Mouse (Mus musculus) CH12.LX (cell line): Measurements from ENCODE around the gene Gng12.

ENCODE experiments used
- CHD2 ChIP-seq: IDR thresholded peaks from 2 replicates; pipeline ENCODE4 v1.6.1; 2011; ENCODE audit warnings: low read length, improper control_type of control experiment
- CTCF ChIP-seq, 2 experiments: IDR thresholded peaks in 1 of 2; conservative IDR thresholded peaks in 1 of 2; 2 replicates each; pipeline ENCODE4 v1.5.1; 2011 to 2012; ENCODE audit warnings: low read depth in 2 of 2, low read length in 2 of 2, improper control_type of control experiment in 1 of 2, inconsistent platforms in 1 of 2, mild to moderate bottlenecking in 1 of 2, moderate library complexity in 1 of 2
- EP300 ChIP-seq: IDR thresholded peaks from 2 replicates; pipeline ENCODE4 v1.6.1; 2011; ENCODE audit warnings: low read length, improper control_type of control experiment
- JUN ChIP-seq: IDR thresholded peaks from 2 replicates; pipeline ENCODE4 v1.6.1; 2011; ENCODE audit warnings: low read depth, mild to moderate bottlenecking, low read length, improper control_type of control experiment, moderate library complexity; ENCODE audit not compliant: insufficient read depth
- POLR2A ChIP-seq: IDR thresholded peaks from 2 replicates; pipeline ENCODE4 v1.6.1; 2011; ENCODE audit warnings: low read depth, mild to moderate bottlenecking, improper control_type of control experiment, low read length
- POLR2AphosphoS2 ChIP-seq: IDR thresholded peaks from 2 replicates; pipeline ENCODE4 v1.6.1; 2011; ENCODE audit warnings: low read depth, low read length, improper control_type of control experiment

GRCm38 (mm10) chr6:67035388-67036299, 139.4 kb downstream of the Gng12 start:
- TF ChIP-seq JUN, result no peak
- TF ChIP-seq CTCF (conservative IDR thresholded peaks at IDR 0.05 in 1 of 2, IDR thresholded peaks at IDR 0.05 in 1 of 2; ENCODE audit: low read depth in 2 of 2, low read length in 2 of 2), result no peak
- TF ChIP-seq CHD2, result no peak
- TF ChIP-seq EP300, result no peak
- TF ChIP-seq POLR2A, result no peak
- TF ChIP-seq POLR2AphosphoS2, result no peak; the same call in 1 of the 2 replicates
